Mouse (Mus musculus): ENCODE data around the gene Hmcn2. TPM values are rescaled to one million over a fixed set of nuclear protein-coding genes. Genes with fewer than 3 reads are reported as not detected.

Gene Hmcn2
- polyA plus RNA-seq, 1 experiment from 2014 or later, result 5.6 TPM

- H3K9me3 ChIP-seq (replicated peaks; ENCODE audit: control insufficient read depth, low read length), result no peaks in the 10 kb centered on the region
- H3K27me3 ChIP-seq (ENCODE audit: control insufficient read depth, insufficient read depth, low read length), result no peaks in the 10 kb centered on the region
- no peak overlapping the region for H3K27ac ChIP-seq (ENCODE audit: low read length)
- no peak for ATAC-seq (ENCODE audit: insufficient read depth, low FRiP score)
- no peak overlapping the region for H3K4me3 ChIP-seq (replicated peaks; ENCODE audit: low read length)
- no peak overlapping the region for H3K4me2 ChIP-seq (ENCODE audit: low read depth, low read length)
- peaks cover 5% of the 10 kb centered on the region; the same call in 1 of the 2 replicates for H3K4me1 ChIP-seq (ENCODE audit: control insufficient read depth, insufficient read depth, low read length)
- H3K9ac ChIP-seq (ENCODE audit: low read length), result no peak overlapping the region
- 0 out of 2 replicates have a peak, but pooled peaks cover 2% of the 10 kb centered on the region for H3K36me3 ChIP-seq (ENCODE audit: control insufficient read depth, insufficient read depth, low read length)
- WGBS, result 90% methylated on average over 6 of the region's 6 CpGs
Measured at GRCm38 (mm10) chr2:31508851-31509250, 194.6 kb downstream of the Hmcn2 start.

Other genes with a start within 250 kb of the Hmcn2 start
- gene Fnbp1, start 172.4 kb upstream of the Hmcn2 start, polyA plus RNA-seq (2015; fragmentation: Nextera tagmentation; extraction: Ambion mirVana), result 34.6 and 36.8 TPM in 2 replicates
- 34.8 and 39.3 TPM in 2 replicates for gene Gpr107, start 162.1 kb upstream of the Hmcn2 start, polyA plus RNA-seq (2015; fragmentation: Nextera tagmentation; extraction: Ambion mirVana)
- gene Ncs1, start 68.6 kb upstream of the Hmcn2 start, polyA plus RNA-seq (2015; fragmentation: Nextera tagmentation; extraction: Ambion mirVana), result 21.3 and 22.2 TPM in 2 replicates
- 212 and 226 TPM in 2 replicates for gene Ass1, start 155.8 kb downstream of the Hmcn2 start, polyA plus RNA-seq (2015; fragmentation: Nextera tagmentation; extraction: Ambion mirVana)